Mouse (Mus musculus) CD4-positive, CD25-positive, alpha-beta regulatory T cell, adult 2 months (primary cell): ENCODE results near the gene Ephb2.

Experiments used
- DNase-seq: peaks from one replicate; pipeline ENCODE4 v3.0.0-alpha.2; 2012; ENCODE audit warnings: low read depth, low spot score

Gene Ephb2

DNA sequence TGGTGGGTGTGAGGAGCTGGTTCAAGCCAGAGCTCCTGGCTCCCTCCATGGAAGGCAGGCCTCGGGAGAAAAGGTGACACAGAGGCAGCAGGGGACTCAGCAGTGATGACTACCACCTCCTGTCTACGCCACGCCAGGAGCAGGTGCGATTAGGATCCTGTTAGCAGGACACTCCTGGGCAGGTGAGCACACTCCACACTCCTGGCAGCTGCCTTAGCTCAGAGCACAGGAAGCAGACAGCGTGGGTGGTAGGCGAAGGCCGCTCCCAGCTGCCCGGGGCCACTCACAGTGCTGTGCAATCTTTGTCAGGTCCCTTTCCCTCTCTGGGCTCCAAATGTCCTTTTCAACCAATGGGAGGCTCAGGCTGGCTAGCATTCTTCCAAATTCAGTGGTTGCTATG, 34.3 kb downstream of the Ephb2 start:
- peak; percentile 18 for DNase-seq

DNA sequence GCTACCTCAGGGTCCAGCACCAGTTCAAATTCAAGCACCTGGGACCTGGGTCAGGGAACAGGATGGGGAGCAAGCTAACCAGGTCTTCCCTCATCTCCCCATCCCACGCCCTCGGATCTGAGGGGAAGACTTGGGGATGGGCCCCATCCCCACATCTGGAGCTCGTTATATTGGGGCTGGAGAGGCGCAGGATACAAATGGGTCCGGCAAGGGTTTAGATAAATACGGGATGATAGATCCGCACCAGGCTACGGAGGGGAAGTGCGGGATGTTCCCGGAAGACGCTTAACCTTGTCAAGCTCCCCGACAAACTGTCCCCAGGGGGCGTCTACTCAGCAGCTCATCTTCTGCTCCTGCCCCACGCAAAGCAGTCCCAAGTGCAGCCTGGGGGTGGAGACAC, 35.4 kb downstream of the Ephb2 start:
- DNase-seq = no peak

DNA sequence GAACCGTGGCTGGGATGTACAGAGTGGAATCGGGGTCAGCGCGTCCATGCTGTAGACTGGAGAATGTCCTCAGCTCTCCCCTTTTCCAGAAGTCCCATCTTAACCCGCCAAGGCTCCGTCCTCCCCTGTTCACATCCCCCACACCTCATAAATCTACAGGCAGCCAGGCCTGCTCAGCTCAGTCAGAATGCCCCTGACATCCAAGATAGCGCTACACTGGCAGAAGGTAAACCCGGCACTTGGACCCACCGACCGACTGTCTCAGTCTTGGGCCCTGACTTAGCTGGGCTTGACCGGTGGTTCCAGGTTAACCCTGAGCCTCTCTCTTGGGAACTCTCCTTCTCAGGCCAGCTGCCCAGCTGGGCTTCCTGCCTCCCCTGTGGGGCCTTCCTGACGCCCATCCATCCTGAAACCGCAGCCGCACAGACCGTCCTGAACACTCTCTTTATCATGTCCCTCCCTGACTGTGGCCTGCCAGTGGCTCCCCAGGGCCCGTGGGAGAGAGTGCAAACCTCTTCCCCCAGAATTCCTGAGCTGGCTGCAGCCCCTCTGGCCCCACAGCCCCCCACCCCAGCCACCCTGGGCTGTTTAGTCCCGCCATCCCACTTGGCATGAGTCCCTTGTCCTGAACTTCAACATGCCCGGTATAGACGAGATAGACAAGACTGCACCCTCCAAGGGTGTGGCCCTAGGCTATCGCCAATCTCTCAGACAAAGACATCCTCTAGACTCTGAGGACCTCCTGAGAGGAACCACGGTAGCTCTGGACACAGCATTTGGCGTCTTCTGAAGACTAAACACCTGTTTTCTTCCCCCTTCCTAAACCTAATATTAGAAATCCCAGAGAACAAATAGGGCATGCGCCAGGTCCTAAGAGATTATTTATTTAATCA, 37.9 kb downstream of the Ephb2 start:
- DNase-seq = no peak

GRCm38 (mm10) chr4:136793320-136793719, 42.5 kb downstream of the Ephb2 start:
- DNase-seq = no peak

GRCm38 (mm10) chr4:136789821-136790220, 46.0 kb downstream of the Ephb2 start:
- DNase-seq = no peak

- DNase-seq = no peak
Observed at GRCm38 (mm10) chr4:136787357-136787756, 48.4 kb downstream of the Ephb2 start.

- DNase-seq = no peak
Observed at GRCm38 (mm10) chr4:136786453-136787276, 49.1 kb downstream of the Ephb2 start.

GRCm38 (mm10) chr4:136783552-136784150, 52.1 kb downstream of the Ephb2 start:
- DNase-seq = no peak

DNA sequence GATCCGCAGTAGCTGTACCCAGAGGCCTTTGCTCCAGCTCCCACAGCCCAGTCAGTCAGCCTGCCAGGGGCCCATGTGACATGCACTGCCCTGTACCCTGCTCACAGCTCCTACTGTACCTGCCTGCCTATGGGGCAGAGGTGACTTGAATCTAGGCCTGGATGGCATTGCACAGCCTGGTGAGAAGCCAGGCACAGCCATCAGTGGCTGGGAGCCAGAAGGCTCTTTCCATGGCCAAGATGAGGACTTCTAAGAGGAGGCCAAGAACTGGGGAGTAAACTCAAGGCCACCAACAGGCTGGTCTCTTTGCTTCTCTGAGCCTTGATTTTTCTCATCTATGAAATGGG, 53.2 kb downstream of the Ephb2 start:
- no peak for DNase-seq

GRCm38 (mm10) chr4:136781868-136782578, 53.8 kb downstream of the Ephb2 start:
- DNase-seq = no peak

GRCm38 (mm10) chr4:136780201-136780895, 55.4 kb downstream of the Ephb2 start:
- no peak for DNase-seq

DNA sequence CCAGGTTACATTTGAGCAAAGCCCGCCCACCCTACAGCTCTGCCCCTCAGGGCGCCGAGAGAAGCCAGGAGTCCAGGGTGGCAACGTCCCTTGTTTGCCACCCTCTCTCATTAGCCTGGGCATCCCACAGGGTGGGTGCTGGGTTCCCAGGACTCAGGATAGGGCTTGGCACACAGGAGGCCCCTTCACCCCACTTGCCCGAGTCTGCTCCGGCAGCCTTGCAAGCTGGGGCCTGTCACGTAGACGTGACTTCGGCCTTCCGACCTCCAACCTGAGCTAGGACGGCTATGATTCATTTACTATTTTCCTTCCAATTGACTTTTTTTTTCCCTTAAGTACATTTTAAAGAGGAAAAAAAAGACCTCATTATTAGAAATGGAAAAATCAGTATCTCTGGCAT, 56.6 kb downstream of the Ephb2 start:
- DNase-seq = no peak

GRCm38 (mm10) chr4:136776471-136776892, 59.3 kb downstream of the Ephb2 start:
- DNase-seq = no peak

DNA sequence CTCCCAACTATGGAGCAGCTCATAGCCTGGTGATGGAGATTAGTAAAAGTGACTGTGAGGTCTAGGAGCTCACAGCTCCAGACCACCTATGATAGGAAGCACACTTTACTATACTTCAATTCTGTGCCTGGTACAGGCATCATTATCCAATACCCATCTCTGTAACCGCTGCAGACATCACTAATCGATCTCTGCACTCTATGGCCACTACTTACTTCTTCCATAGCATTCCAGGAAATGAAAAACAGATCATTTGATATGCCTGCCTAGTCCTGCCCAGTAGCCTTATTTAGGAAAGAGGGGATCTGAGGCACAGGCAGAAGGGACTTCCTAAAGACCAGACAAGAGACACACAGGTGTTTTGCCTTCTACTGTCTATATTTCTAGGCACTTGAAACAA, 59.9 kb downstream of the Ephb2 start:
- no peak for DNase-seq

DNA sequence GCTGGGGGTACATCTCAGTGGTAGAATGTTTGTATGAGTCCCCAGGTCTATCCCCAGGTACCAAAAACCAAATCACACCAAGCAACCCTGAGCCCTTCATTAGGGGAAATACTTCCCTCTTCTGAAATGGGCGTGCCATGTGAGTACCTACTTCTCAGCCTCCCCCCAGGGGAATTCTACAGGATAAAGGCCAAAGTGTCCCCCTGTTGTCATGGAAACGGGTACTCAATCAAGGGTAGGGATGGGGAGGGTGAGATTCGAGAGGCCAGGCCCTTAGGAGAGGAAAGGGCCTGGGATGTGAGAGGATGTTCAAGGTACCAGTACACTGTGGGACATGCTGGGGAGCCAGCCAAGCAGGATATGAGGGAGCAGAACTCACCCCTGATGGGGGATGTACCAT, 61.6 kb downstream of the Ephb2 start:
- no peak for DNase-seq

DNA sequence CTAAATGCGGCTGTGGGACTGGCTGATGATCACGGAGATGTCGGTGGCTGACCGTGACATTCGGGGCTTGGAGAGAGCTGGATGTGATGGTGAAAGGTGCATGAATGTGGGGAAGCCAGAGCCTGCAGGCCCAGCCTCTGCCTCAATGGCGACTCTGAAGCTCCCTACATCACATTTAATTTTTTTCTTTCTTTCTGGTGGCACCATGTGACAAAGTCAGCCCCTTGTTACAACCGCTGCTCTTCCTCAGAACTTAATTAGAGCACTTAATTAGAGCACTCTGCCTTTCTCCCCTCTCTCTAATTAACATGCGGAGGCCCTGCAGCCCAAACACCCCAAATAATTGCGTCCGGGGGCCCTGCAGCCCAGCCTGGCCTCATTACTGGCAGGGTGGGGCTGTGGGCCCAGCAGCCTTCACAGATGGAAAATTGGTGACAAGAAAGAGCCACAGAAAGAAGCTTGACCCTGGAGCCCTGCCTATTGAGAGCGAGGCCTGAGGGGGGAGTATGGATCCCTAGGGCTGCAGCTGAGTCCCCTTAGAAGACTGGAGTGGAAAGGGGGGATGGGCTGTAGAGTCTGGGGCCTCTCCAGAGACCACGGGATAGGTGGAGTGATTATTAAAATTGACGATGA, 62.7 kb downstream of the Ephb2 start:
- no peak for DNase-seq

- no peak for DNase-seq
Observed at GRCm38 (mm10) chr4:136772318-136772717, 63.5 kb downstream of the Ephb2 start.

GRCm38 (mm10) chr4:136770718-136771117, 65.1 kb downstream of the Ephb2 start:
- no peak for DNase-seq

GRCm38 (mm10) chr4:136768499-136768898, 67.3 kb downstream of the Ephb2 start:
- DNase-seq = no peak

DNA sequence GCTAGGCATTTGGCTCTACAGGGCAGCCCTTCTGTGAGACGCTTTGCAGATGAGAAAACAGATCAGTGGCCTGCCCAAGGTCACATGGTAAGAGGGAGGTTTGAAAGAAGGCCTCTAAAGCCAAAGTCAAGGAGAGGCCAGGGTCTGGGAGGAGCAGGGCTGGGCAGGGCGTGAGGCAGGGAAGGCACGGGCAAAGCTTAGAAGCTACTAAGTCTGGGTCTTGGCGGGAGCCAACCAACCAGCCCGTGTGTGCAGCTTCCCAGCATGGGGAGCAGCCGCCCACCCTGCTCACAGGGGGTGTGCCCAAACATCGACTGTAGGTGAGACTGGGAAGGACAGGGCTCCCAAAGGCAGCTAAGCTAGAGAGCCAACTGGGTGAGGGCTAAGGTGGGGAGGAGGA, 70.7 kb downstream of the Ephb2 start:
- DNase-seq = no peak

DNA sequence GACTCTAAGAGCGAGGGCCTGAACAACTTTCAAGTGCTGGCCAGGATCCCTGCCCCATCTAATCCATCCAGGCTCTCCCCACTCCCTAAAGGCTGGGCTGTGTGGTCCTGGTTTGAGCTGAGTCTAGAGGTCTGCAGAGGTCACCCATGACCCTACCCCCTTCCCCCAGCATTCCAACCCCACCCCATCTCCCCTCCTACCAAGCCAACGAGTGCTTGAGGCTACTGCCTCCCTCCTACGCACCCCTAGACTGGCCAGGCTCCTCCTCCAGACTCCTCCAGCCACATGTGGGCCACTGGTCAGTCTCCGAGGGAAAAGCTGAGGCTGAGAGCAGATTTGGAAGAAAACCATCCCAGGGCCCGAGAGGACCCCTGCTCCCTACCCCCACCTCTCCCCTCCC, 72.4 kb downstream of the Ephb2 start:
- DNase-seq = no peak
